Mouse (Mus musculus) CH12.LX (cell line): Measurements from ENCODE around the gene Pld5. TPM values are rescaled to one million over a fixed set of nuclear protein-coding genes. Genes with fewer than 3 reads are reported as not detected.

Experiments
- DNase-seq: peaks from one replicate; pipeline ENCODE4 v3.0.0-alpha.2; 2013; ENCODE audit errors: extremely low read depth
- H3K27ac ChIP-seq: 2 replicates; pipeline ENCODE4 v1.5.1; 2012; ENCODE audit warnings: low read depth, mild to moderate bottlenecking, control low read depth, moderate library complexity; ENCODE audit not compliant: insufficient read depth
- H3K27me3 ChIP-seq: replicated peaks from 2 replicates; pipeline ENCODE3; 2012; ENCODE audit warnings: inconsistent platforms
- H3K36me3 ChIP-seq, 2 experiments: replicated peaks in 1 of 2; 2 replicates each; pipeline versions ENCODE3 to v1.6.1; 2012; ENCODE audit warnings: inconsistent platforms in 1 of 2, low read length in 1 of 2, mild to moderate bottlenecking in 1 of 2, mixed read lengths in 1 of 2, moderate library complexity in 1 of 2; ENCODE audit not compliant: control insufficient read depth in 1 of 2, insufficient read depth in 1 of 2
- H3K4me1 ChIP-seq, 2 experiments: 2 replicates each; pipeline ENCODE4 v1.6.1; 2012; ENCODE audit warnings: inconsistent platforms in 1 of 2, moderate library complexity in 1 of 2; ENCODE audit not compliant: insufficient read depth in 2 of 2, control insufficient read depth in 1 of 2
- H3K4me2 ChIP-seq: 2 replicates; pipeline ENCODE4 v1.6.1; 2012; ENCODE audit warnings: low read depth, mild to moderate bottlenecking, control low read depth; ENCODE audit not compliant: poor library complexity, insufficient read depth, severe bottlenecking
- H3K4me3 ChIP-seq, 3 experiments: fragments of 150-350 bp in 1 of 3; sonication (generic) in 1 of 3; replicated peaks in 1 of 3; 2 replicates each; pipeline versions ENCODE3 to v1.5.1; 2011 to 2012; ENCODE audit warnings: low read depth in 2 of 3, low read length in 2 of 3, mild to moderate bottlenecking in 2 of 3, moderate library complexity in 2 of 3, control low read depth in 1 of 3, improper control_type of control experiment in 1 of 3, inconsistent platforms in 1 of 3, mixed read lengths in 1 of 3; ENCODE audit not compliant: poor library complexity in 1 of 3
- H3K79me2 ChIP-seq: replicated peaks from 2 replicates; pipeline ENCODE4 v1.6.1; 2012; ENCODE audit warnings: mild to moderate bottlenecking, moderate library complexity; ENCODE audit not compliant: control insufficient read depth, poor library complexity, insufficient read depth, severe bottlenecking; ENCODE audit errors: extremely low read depth
- H3K9ac ChIP-seq: 2 replicates; pipeline ENCODE4 v1.6.1; 2012; ENCODE audit warnings: low read depth, mild to moderate bottlenecking, control low read depth, moderate library complexity; ENCODE audit not compliant: insufficient read depth
- H3K9me3 ChIP-seq: replicated peaks from 2 replicates; pipeline ENCODE3; 2012; ENCODE audit warnings: low read length, inconsistent platforms, mixed read lengths
- CHD1 ChIP-seq: IDR thresholded peaks from 2 replicates; pipeline ENCODE4 v1.6.1; 2012; ENCODE audit warnings: low read depth, low read length, improper control_type of control experiment, inconsistent platforms
- CHD2 ChIP-seq: IDR thresholded peaks from 2 replicates; pipeline ENCODE4 v1.6.1; 2011; ENCODE audit warnings: low read length, improper control_type of control experiment
- CTCF ChIP-seq, 2 experiments: IDR thresholded peaks in 1 of 2; conservative IDR thresholded peaks in 1 of 2; 2 replicates each; pipeline ENCODE4 v1.5.1; 2011 to 2012; ENCODE audit warnings: low read depth in 2 of 2, low read length in 2 of 2, improper control_type of control experiment in 1 of 2, inconsistent platforms in 1 of 2, mild to moderate bottlenecking in 1 of 2, moderate library complexity in 1 of 2
- E2F4 ChIP-seq: IDR thresholded peaks from 2 replicates; pipeline ENCODE4 v1.6.1; 2011; ENCODE audit warnings: low read depth, low read length, improper control_type of control experiment; ENCODE audit not compliant: insufficient replicate concordance
- ELF1 ChIP-seq: IDR thresholded peaks from 2 replicates; pipeline ENCODE4 v1.6.1; 2014; ENCODE audit warnings: low read depth, mild to moderate bottlenecking, inconsistent platforms, low read length, improper control_type of control experiment
- EP300 ChIP-seq: IDR thresholded peaks from 2 replicates; pipeline ENCODE4 v1.6.1; 2011; ENCODE audit warnings: low read length, improper control_type of control experiment
- GABPA ChIP-seq: IDR thresholded peaks from 2 replicates; pipeline ENCODE4 v1.6.1; 2012; ENCODE audit warnings: low read depth, low read length, improper control_type of control experiment, inconsistent platforms; ENCODE audit not compliant: insufficient replicate concordance
- JUN ChIP-seq: IDR thresholded peaks from 2 replicates; pipeline ENCODE4 v1.6.1; 2011; ENCODE audit warnings: low read depth, mild to moderate bottlenecking, low read length, improper control_type of control experiment, moderate library complexity; ENCODE audit not compliant: insufficient read depth
- JUND ChIP-seq: conservative IDR thresholded peaks from 2 replicates; pipeline ENCODE4 v1.6.1; 2011; ENCODE audit warnings: low read depth, low read length, improper control_type of control experiment
- MAZ ChIP-seq: IDR thresholded peaks from 2 replicates; pipeline ENCODE4 v1.6.1; 2012; ENCODE audit warnings: low read depth, mild to moderate bottlenecking, inconsistent platforms, low read length, improper control_type of control experiment, moderate library complexity
- MEF2A ChIP-seq: IDR thresholded peaks from 2 replicates; pipeline ENCODE4 v1.6.1; 2014; ENCODE audit warnings: low read depth, mild to moderate bottlenecking, inconsistent platforms, low read length, improper control_type of control experiment, borderline replicate concordance
- MYC ChIP-seq: IDR thresholded peaks from 2 replicates; pipeline ENCODE4 v1.6.1; 2011; ENCODE audit warnings: low read depth, mild to moderate bottlenecking, improper control_type of control experiment, low read length
- NRF1 ChIP-seq: IDR thresholded peaks from 2 replicates; pipeline ENCODE4 v1.6.1; 2014; ENCODE audit warnings: low read depth, mild to moderate bottlenecking, inconsistent platforms, low read length, improper control_type of control experiment, moderate library complexity
- PAX5 ChIP-seq: IDR thresholded peaks from 2 replicates; pipeline ENCODE4 v1.6.1; 2012; ENCODE audit warnings: low read length, inconsistent platforms, mixed read lengths
- POLR2A ChIP-seq: IDR thresholded peaks from 2 replicates; pipeline ENCODE4 v1.6.1; 2011; ENCODE audit warnings: low read depth, mild to moderate bottlenecking, improper control_type of control experiment, low read length
- POLR2AphosphoS2 ChIP-seq: IDR thresholded peaks from 2 replicates; pipeline ENCODE4 v1.6.1; 2011; ENCODE audit warnings: low read depth, low read length, improper control_type of control experiment
- RCOR1 ChIP-seq: conservative IDR thresholded peaks from 2 replicates; pipeline ENCODE4 v1.6.1; 2012; ENCODE audit warnings: low read depth, mild to moderate bottlenecking, inconsistent platforms, low read length, improper control_type of control experiment
- SIN3A ChIP-seq: IDR thresholded peaks from 2 replicates; pipeline ENCODE4 v1.6.1; 2012; ENCODE audit warnings: low read length, improper control_type of control experiment, inconsistent platforms
- SMC3 ChIP-seq: IDR thresholded peaks from 2 replicates; pipeline ENCODE4 v1.6.1; 2011; ENCODE audit warnings: low read depth, low read length, improper control_type of control experiment
- TCF12 ChIP-seq: IDR thresholded peaks from 2 replicates; pipeline ENCODE4 v1.6.1; 2014; ENCODE audit warnings: low read depth, mild to moderate bottlenecking, inconsistent platforms, low read length, improper control_type of control experiment
- USF1 ChIP-seq: IDR thresholded peaks from 2 replicates; pipeline ENCODE4 v1.6.1; 2014; ENCODE audit warnings: low read depth, mild to moderate bottlenecking, inconsistent platforms, low read length, improper control_type of control experiment
- ZKSCAN1 ChIP-seq: IDR thresholded peaks from 2 replicates; pipeline ENCODE4 v1.6.1; 2012; ENCODE audit warnings: low read depth, inconsistent platforms, low read length, improper control_type of control experiment, borderline replicate concordance
- ZNF384 ChIP-seq: IDR thresholded peaks from 2 replicates; pipeline ENCODE4 v1.6.1; 2012; ENCODE audit warnings: low read depth, low read length, improper control_type of control experiment, inconsistent platforms
- dilution Hi-C: fragments of 300-500 bp; cut with MboI; formaldehyde crosslinking; loops from 2 replicates; pipeline ENCODE4 v1.14.3; 2020; ENCODE audit warnings: low sequenced_read_pairs; ENCODE audit not compliant: extremely low pct_unique_long_range_greater_than_20kb, extremely low pct_ligation_motif_present
- in situ Hi-C: fragments of 300-500 bp; cut with MboI; formaldehyde crosslinking; loops from 3 replicates; pipeline ENCODE4 v1.14.3; 2019; ENCODE audit warnings: low sequenced_read_pairs, low pct_ligation_motif_present, low pct_unique_long_range_greater_than_20kb, mixed read lengths
- polyA plus RNA-seq: library from polyadenylated mRNA; unstranded; fragments of >175 nt; gene quantifications from 2 replicates; pipeline ENCODE4 v1.2.1, GENCODE M21; 2012; ENCODE audit warnings: low read depth; ENCODE audit not compliant: insufficient read length
- total RNA-seq, 2 experiments: library from RNA; depleted of rRNA; stranded (reverse); fragments of 300-350 nt in 1 of 2; fragments of >200 nt in 1 of 2; gene quantifications; 2 replicates each; pipeline ENCODE4 v1.2.3; 2012 to 2014

The Pld5 gene
- total and polyA plus RNA-seq, 3 experiments: not detected

DNA sequence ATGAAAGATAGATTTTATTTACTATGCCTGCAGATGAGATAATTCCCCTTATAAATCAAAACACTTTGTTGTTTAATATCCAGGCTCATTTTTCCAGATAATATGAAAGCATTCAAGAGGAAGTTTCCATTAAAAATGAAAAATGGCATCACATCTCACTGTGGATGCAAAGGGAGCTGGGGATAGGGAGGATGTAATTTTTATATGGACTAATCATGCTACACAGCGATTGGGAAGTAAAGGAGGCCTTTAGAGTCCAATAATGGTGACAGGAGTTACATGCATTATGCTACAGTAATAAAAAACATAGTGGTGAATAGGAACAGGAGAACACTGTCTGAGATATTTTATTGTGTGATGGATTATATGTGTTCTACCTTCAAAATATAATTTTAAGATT lies 100.1 kb downstream of the Pld5 start:
- Histone ChIP-seq H3K4me1 (peaks cover 0 to 4% of the 10 kb centered on the region in 2 experiments; a peak in 1 of 4 replicates), H3K9ac (no peak overlapping the region), H3K79me2 (no peaks in the 10 kb centered on the region), H3K27ac (no peak overlapping the region), H3K4me2 (no peak overlapping the region), H3K9me3 (no peaks in the 10 kb centered on the region), H3K36me3 (no peaks in the 10 kb centered on the region), H3K27me3 (no peaks in the 10 kb centered on the region), H3K4me3 (no peak overlapping the region)
- dilution Hi-C loops: no loop called here
- in situ Hi-C loops: no loop called here
- no peak for DNase-seq
- no peak for TF ChIP-seq JUND
- no peak for TF ChIP-seq POLR2A
- TF ChIP-seq JUN: no peak
- TF ChIP-seq SIN3A: no peak
- TF ChIP-seq TCF12: no peak
- TF ChIP-seq MAZ: no peak
- TF ChIP-seq USF1: no peak
- TF ChIP-seq SMC3: no peak
- TF ChIP-seq MYC: no peak

DNA sequence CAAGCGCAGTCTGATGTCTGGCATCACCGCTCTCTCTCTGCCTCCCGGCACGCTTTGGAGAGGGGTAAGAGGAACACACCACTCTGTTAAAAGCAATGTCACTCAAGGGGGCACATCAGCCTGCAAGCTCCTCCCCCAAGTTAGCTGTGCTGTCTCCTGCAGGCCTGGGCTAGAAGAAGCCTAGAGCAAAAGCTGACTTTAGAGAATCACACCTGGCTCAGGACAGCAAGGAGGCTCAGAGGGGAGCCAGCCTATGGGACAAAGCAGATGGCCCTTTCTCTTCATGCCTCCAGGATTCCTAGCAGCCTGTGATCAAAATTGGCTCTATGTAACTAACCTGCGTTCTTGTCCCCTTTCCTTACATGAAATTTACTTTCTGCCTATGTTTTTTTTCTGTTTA lies 107.3 kb downstream of the Pld5 start:
- DNase-seq: no peak
- dilution Hi-C loops: no loop called here

DNA sequence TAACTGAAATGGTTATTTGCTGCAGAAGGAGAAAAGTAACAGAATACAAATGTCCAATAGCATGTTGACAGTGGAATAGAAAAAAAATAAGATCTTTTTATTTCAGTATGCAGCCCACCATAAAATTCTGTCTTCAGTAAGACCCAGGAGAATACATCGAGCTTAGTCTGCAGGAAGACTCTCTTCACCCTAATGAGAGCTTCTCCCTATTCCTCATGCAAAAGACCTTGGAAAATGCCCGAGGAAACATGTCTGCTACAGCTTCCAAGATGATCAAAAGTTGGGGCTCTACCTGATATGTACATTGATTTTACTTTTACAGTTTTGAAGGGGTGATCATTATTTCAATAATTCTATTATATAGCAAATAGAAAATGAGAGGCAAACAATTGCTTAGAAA lies 108.0 kb downstream of the Pld5 start:
- Histone ChIP-seq H3K9ac (no peak overlapping the region), H3K36me3 (no peaks in the 10 kb centered on the region), H3K79me2 (no peaks in the 10 kb centered on the region), H3K4me3 (no peak overlapping the region), H3K27me3 (no peaks in the 10 kb centered on the region), H3K4me1 (no peaks in the 10 kb centered on the region)
- in situ Hi-C loops: no loop called here
- dilution Hi-C loops: no loop called here
- TF ChIP-seq RCOR1 (no peak), GABPA (no peak), CHD1 (no peak), USF1 (no peak), MAZ (no peak), MEF2A (no peak), CHD2 (no peak), ZKSCAN1 (no peak), CTCF (conservative IDR thresholded peaks at IDR 0.05 in 1 of 2, IDR thresholded peaks at IDR 0.05 in 1 of 2; ENCODE audit: low read depth in 2 of 2, low read length in 2 of 2) (no peak), EP300 (no peak), NRF1 (no peak)
- TF ChIP-seq, all 38 proteins: peak for 0
- DNase-seq: no peak
- no peak overlapping the region for H3K4me2 ChIP-seq
- H3K27ac ChIP-seq: no peak overlapping the region
- no peaks in the 10 kb centered on the region for H3K9me3 ChIP-seq

More for the DNA sequence above, 107.3 kb downstream of the Pld5 start:
- in situ Hi-C loops: no loop called here
- no peak overlapping the region for H3K4me3 ChIP-seq
- H3K36me3 ChIP-seq: no peaks in the 10 kb centered on the region
- no peaks in the 10 kb centered on the region for H3K4me1 ChIP-seq
- H3K27me3 ChIP-seq: no peaks in the 10 kb centered on the region
- H3K9me3 ChIP-seq: no peaks in the 10 kb centered on the region
- no peak overlapping the region for H3K9ac ChIP-seq
- H3K79me2 ChIP-seq: no peaks in the 10 kb centered on the region
- TF ChIP-seq POLR2AphosphoS2 (no peak), NRF1 (no peak), USF1 (no peak), ELF1 (no peak), E2F4 (no peak), PAX5 (no peak), ZNF384 (no peak), JUND (no peak), ZKSCAN1 (no peak)
- no peak overlapping the region for H3K27ac ChIP-seq
- H3K4me2 ChIP-seq: no peak overlapping the region
